Mouse (Mus musculus) spleen, postnatal 4 days (tissue): ENCODE measurements around the gene Cpsf6.
A peak's percentile ranks its signal among the peaks of the same experiment; 100 is the strongest.

ENCODE experiments used
- DNase-seq, 2 experiments: peaks; one replicate each; pipeline ENCODE4 v3.0.0; 2022; ENCODE audit warnings: low spot score in 2 of 2

Gene Cpsf6

DNA sequence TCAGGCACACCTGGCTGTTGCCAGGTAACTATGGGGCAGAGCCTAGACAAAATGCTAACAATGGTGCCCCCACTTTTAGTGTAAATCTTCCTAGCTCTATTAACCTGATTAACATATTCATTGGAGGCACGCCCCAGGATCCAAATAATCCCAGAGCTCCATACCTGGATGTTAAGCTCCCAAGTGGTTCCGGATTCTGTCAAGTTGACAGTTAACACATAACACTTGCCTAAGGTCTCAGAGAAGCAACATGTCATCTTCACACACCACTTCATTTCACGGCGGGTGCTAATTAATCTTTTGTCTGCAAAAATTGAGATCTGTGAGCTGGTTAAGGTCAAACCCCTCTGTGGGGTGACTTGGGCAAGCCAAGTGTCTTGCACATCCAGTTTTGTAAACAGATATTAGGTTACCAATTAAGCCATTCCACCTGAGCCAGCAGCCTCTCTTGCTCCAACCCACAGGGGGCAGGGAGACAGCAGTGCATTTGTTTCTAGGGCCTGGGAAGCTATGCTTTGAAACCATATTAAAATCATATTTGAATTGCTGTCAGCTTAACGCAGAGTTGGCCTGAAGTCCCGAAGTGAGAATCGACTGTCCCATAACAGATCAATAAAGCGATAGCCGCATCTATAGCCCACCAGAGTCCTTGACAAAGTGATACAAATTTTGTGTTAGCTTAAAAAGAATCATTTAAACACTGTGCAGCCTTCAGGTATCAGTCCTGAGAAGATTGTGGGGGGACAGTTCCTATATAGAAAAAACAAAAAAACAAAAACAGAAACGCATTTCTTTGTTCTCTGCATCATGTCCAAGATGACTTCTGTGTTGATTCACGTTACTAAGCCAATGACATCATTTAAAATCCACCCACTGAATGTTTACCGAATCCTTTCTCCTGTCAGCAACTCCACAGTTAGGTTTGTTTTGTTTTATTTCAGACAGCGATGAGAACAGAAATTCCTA lies 34.0 kb upstream of the Cpsf6 start:
- DNase-seq: no peak

DNA sequence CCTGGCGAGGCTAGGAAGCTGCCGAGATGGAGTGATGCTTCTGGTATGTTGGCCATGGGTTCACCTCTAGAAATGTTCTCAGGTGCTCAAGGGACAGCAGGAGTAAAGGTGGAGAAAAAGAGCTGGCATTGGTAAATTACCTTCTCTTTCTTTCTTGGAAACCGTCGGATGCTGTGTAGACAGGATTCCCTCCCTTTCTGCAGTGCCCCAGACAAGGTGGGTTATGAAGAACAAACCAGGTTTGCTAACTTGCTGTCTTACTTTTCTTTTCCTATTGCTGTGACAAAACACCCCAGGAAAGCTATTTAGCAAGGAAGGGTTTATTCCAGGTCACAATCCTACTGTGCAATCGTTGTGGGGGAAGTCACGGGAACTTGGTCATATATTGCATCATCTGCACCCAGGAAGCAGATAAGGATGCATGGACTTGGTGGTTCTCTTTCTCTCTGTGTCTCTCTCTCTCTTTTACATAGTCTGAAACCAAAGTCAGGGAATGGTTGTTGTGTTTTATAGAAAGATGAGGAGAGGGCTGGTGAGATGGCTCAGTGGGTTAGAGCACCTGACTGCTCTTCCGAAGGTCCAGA lies 32.8 kb upstream of the Cpsf6 start:
- no peak for DNase-seq

DNA sequence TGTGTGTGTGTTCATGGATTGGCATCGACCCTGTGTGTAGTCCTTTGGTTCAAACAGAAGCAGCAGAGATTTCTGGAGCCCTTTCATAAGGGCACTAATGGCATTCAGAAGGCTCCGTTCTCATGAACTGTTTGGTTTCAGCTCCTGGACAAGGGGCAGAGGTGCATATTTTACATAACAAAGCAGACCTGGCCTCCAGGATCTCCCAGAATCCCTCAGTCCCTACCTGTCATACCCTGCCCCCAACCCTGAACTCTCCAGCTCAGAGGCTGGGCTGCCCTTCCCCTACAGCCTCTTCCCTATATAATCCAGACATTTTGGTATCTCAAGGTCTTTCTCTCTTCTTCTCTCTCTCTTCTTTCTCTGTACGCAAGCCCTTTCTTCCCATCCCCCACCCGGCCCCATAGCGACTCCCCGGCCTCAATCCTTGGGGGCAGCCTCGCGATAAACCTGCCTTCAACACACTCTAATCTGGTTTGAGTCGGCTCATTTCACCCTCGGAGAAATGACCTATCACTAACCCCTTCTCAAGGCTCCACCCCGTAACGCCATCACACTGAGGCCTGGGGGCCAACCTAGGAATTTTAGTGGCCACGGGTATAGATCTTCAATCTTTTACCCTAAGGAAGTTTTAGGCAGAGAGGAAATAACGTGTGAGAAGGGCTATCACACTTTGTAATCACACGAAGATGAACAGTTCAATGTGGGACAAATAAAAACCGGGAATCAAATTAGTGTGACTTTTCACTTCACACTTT lies 32.1 kb upstream of the Cpsf6 start:
- DNase-seq: no peak

DNA sequence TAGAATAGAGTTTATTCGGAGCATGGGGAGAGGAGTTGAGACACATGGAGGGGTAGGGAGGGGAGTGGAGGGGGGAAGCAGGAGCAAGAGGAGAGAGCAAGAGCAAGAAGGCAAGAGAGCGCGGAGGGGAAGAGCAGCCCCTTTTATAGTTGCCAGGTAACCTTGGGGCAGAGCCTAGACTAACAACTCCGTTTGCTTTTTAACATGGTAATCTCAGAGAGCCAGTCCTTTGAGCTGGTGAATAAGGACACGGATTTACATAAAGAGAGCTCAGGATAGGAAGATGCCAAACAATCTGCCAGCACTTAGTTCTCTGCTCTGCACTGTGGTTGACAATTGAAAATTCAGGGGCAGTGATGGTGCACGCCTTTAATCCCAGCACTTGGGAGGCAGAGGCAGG lies 31.3 kb upstream of the Cpsf6 start:
- no peak for DNase-seq

DNA sequence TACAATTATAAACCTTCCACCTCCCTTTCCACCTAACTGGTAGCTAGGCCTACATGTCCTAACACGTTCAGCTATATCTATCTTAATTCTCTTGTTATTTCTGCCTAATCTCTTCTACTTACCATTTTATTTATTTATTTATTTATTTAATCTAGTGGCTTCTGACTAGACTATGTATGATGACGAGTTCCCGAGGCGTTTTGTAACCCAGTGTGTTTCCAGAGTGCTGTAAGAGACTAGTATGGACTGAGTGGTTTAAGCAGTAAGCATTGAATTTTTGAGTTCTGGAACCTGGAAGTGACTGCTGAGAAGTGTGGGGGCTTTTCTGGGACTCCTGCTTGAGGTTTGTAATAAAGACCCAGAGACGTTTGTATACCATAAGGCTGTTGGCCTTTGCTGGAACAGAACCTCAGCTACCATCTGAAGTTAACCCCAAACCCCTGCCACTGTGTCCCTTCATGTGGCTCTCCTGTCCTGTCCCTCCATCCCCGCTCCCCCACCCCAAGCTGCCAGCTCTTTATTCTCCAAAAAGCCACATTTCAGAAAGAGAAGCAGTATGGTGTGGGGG lies 30.8 kb upstream of the Cpsf6 start:
- DNase-seq: no peak

DNA sequence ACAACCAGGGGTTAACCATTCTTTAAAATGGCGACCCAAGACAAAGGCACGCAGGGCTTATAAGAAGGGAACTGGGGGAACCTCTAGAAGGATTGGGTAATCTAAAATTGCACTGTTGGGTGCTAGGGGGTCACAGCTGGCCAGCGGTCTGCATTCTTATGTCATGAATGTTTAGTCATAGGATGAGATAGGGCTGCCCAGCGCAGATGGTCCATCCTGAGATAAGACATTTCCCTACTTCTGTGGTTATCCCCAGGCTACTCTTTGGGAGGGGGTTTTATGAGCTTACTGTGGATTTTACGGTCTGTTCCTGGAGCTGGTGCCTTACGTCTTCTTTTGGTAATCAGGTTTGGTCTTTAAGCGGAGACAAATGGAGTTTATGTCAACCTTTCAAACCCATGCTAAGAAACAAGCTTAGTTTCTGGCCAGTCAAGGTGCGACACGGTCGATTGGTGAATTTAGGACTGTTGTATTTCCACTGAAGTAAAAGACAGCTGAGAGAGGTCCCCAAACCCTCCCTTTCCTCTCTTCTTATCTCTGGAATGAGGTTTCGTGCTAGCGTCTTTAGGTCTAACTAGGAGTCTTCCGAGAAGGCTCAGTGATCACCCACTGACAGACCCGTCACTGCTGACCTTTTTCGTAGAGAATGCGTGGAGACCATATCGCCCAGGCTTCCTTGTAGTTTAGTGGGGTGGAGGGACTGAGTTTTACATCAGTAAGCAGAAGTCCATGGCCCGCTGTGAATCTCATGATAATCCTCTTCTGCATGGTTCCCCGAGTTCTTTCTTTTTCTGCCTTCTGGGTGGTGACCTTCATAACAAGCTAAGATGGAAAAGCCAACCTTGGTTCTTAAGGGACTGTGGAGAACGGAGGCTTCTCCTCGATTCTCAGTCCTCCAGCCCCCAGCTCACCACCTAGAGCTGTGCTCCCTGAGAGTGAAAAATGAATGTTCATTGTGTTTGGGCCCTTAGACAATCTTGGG lies 29.8 kb upstream of the Cpsf6 start:
- no peak for DNase-seq

DNA sequence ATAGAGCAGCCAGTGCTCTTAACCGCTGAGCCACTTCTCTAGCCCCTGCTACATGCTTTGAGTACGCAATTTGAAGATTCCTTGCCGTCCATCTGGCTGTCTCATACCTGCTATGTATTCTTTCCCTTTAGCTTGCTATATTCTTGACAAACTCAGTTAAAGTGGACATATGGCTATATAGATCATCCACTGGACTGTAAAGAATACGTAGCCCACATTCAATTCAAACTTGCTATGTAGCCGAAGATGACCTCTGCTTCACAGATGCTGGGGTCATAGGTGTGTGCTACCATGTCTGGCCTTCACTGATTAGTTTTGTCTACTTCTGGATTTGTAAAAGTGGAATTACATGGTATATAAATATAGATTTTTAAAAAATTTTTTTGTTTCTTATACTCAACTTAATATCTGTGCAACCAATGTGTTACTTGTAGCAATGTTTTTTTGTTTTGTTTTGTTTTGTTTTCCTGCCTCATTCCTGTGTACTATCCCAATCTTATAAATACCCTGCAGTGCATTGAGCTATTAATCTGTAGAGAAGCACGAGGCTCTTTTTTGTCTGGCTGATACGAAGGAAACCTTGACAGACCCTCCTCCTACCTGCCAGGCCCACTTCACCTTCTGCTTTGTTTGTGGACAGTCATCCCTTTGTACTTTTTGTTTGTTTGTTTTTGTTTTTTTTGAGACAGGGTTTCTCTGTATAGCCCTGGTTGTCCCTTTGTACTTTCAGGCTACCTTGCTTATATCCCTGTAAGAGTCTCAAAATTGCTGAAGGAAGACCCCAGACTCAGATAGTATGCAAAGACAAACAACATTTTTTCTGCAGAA lies 28.9 kb upstream of the Cpsf6 start:
- DNase-seq: no peak

DNA sequence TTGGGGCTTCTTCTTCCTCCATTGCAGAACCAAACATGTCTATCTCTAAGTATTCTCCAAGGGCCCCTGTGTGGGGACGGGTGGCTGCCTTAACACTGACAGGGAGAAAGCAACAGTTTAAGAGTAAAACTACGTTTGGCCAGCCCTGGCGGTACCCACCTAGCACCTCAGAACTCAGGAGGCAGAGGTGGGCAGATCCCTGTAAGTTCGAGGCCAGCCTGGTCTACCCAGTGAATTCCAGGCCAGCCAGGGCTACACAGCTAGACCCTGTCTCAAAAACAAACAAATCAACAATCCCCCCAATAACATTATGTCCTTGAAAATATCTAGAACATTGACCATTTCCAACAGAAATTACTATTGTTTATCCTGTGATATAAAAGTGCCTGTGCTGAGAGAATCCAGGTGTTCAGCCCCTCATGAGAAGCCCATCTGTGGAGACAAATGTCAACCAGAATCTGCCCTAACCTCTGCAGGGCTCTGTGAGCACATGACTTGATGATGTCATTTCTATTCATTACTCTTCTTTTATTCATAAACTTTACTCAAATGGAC lies 28.0 kb upstream of the Cpsf6 start:
- DNase-seq: no peak

DNA sequence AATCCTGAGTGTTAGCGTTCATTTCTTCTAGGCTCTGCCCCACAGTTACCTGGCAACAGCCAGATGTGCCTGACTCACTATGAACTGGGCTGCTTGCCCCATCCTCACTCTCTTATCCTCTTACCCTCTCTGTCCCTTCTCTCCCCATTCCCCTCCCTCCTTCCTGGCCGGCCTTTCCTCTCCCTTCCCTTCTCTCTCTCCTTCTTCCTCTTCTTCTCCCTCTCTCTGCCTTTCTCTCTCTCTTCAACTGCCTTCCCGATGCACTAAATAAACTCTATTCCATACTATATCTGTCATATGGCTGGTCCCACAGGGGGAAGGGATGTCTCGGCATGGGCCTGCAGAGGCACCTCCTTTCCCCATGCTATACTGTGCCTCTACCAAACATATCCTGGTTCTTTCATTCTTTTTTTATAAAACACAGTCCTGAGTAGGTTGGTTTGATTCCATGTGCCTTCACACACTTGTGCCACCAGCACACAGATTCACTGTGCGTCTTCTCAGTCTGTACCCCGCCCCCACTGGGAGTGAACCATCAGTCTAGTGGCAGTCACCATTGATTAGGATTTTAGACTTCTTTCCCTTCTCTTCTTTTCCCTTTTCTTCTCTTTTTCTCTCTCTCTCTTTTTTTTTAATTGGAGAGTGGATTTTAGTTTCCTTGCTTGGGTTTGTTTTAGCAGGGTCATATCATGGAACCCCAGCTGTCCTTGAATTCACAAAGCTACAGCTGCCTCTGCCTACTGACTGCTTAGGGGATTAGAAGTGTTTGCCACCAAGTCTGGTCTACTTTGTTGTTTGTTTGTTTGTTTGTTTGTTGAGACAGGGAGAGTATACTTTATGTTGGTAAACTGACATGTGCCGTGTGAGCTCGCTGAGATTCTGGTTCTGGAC lies 27.3 kb upstream of the Cpsf6 start:
- DNase-seq: no peak

DNA sequence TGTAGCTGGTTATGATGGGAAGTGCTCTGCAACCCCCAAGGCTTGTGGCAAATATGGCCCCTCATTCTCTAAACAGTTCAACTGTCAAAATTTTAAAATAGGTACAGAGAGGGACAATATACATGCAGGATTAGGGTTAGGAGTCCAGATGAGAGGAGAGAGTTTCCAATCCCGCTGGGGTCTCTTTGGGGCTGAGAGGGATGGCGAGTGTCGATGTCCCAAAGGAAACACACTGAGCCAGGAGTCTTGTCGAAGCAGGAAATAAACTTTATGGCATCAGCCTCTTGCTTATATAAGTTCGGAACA lies 26.4 kb upstream of the Cpsf6 start:
- DNase-seq: no peak

DNA sequence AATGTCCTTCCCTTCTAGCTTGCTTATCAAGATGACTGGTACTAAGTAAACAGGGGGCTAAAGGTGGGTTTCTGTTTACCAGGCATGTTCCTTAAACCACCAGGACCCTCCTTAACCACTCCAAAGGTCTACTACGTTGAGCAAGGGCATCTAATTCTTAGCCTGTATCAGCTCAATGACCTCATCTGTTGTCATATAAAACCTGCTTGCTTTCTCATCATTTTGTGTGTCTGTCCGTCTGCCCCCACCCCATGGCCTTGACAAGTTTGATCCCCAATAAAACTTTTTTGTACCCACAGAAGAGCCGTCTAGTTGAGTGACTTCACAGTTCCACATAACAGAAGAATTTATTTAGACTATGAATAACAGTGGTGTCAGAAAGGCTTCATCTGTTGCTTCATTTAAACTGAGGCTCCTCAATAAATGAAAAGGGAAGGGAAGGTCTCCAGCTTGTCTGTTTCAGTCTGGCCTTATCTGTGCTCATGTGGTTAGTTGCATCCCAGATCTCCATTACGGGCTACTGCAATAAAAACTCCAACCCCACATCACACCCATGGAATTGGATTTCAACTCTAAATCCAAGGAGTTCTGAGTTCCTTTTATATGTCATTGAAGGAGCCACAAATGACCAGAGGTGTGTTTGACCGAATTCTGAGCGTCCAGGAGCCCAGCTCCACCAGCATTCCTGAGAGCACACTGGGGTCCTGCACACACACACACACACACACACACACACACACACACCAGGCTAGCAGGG lies 25.9 kb upstream of the Cpsf6 start:
- no peak for DNase-seq

DNA sequence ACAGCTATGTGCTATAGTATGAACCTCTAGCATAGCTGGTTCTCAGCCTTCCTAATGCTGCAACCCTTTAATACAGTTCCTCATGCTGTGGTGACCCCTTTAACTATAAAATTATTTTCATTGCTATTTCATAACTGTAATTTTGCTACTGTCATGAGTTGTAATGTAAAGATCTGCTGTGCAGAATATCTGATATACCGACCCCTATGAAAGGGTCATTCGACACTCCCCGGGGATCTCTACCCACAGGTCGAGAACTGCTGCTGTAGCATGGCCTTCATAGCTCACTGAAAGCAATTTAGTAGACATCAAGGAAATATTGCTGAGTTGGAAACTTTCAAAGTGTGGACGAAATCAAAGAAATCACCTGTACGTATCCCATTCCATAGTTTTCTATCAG lies 24.6 kb upstream of the Cpsf6 start:
- DNase-seq: no peak

DNA sequence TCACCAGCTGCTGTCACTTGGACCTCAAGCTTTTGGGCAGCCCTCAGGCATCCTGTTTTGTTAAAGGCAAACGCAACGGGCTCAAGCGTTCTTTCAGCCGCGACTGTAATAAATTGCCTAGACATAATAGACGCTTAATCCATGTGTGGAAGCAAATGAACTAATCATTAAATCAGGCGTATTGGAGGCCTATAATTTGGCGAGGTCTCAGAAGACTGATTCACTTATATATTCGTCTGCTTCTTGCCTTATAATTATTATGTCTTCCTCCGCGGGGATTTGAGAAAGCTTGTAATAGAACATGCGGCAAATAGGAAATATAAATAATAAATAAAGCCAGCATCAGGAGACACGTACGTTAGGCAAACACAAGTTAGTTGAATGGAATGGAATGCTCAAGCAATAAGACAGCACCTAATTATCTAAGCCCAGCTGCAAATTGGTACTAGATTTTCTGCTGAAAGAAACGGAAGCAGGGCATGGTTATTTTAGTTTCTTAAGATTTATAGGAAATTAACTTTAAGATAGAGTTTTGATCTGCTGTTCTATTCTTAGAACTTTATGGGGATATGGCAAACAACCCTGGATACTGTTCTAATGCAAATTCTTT lies 23.6 kb upstream of the Cpsf6 start:
- no peak for DNase-seq

DNA sequence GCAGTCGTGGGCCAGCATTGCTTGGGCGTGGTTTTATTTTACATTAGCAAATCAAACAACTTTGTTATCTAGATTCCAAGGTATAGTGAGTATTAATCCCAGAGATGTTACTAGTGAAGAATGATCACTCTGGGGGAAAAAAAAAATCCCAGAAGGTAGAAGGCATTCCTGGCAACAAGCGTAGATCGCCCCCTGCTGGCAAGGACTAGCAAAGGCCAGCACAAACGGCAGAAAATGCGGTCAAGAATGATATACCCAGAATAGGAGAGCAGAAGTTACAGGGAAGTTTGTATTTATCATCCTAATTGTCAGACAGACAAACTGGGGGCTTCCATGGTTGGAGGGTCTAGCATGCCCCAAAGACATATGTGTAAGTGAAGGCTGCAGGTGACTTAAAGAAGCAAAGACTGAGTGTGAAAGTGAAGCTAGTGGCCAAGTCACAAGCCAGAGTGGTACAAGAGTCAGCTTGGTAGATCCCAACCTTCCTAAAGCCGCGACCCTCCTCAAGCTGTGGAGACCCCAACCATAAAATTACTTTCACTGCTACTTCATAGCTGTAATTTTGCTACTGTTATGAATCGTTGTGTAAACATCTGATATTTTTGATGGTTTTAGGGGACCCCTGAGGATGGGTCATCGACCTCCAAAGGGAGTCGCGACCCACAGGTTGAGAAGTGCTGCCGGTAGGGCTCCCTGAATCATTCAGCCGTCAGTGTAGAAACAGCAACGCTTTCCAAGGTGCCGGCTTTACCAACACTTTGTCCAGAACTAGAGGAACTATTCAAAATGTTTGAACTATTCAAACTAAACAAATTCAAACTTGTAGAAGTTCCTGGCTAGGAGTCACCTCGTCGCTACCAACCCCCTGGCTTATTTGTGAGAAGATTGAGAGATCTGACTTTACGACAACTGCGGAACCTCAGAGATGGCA lies 22.9 kb upstream of the Cpsf6 start:
- peak; percentile 50 to 81 for DNase-seq

DNA sequence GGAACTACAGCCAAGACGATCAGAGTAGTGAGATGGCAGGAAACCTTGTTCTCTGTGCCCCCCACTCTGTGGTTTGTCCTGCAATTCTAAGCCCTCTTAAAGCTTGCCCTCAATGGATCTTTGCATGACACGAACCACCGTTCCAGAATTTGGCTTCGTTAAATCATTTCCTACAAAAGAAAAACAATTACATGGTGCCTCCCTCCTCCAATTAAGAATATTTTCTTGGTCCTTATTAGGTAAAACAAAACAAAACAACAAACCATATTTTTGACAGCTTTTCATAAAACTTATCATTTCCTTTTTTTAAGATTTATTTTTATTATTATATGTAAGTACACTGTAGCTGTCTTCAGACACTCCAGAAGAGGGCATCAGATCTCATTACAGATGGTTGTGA lies 21.5 kb upstream of the Cpsf6 start:
- DNase-seq: no peak

DNA sequence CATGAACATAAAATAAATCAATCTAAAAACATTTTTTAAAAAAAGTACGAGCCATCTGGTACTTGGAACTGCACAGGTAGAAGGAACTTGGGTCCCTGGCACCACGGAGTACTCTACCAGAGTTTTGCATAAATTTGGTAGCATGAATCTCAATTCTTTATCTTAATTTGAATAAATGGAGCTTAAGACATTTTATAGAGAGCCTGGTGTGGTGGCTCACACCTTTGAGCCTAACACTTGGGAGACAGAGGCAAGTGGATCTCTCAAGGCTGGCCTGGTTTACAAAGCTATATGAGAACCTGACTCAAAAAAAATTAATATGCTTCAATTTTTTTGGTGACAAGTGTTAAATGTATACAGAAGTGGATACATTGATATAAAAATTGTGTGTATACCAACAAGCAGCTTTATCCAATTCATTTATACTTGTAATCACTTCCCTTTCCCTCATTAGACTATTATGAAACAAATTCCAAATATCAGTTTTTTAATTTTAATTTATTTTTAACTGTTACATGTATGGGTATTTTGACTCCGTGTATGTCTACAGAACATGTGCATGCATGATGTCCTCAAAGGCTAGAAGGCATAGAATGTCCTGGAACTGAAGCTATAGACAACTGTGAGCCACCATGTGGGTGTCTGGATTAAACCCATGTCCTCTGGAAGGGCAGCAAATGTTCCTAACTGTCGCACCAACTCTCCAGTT lies 20.6 kb upstream of the Cpsf6 start:
- DNase-seq: no peak
